Mouse (Mus musculus): ENCODE measurements at regions not wholly inside any gene's neighbourhood (a gene's known extent, or its start where the extent isn't known, plus 50 kb on each side); places are given as distances from the start of the nearest gene placed in this dataset.

- Histone ChIP-seq H3K36me3 (ENCODE audit: control insufficient read depth, insufficient read depth, low read length) (no peaks in the 10 kb centered on the region), H3K4me3 (ENCODE audit: insufficient read depth, low read depth, low read length) (no peak overlapping the region), H3K27me3 (replicated peaks; ENCODE audit: control insufficient read depth, insufficient read depth, low read length) (no peaks in the 10 kb centered on the region), H3K27ac (ENCODE audit: insufficient read depth, low read depth, low read length) (no peak overlapping the region), H3K4me1 (ENCODE audit: control insufficient read depth, insufficient read depth, low read length) (no peaks in the 10 kb centered on the region)
- TF ChIP-seq CTCF (conservative IDR thresholded peaks at IDR 0.05; ENCODE audit: insufficient read depth, insufficient read length, low read depth, low read length) (no peak), POLR2A (IDR thresholded peaks at IDR 0.05; ENCODE audit: low read depth, low read length) (no peak)
- WGBS: 43% methylated on average over 7 of the region's 7 CpGs
- DNase-seq: no peak
These were observed 88.6 kb upstream of the Mki67 start for GRCm38 (mm10) chr7:135804730-135805129.

GRCm38 (mm10) chr7:135806139-135806538, 90.0 kb upstream of the Mki67 start:
- Histone ChIP-seq H3K4me1 (ENCODE audit: control insufficient read depth, insufficient read depth, low read length) (no peaks in the 10 kb centered on the region), H3K27me3 (replicated peaks; ENCODE audit: control insufficient read depth, insufficient read depth, low read length) (no peaks in the 10 kb centered on the region), H3K4me3 (ENCODE audit: insufficient read depth, low read depth, low read length) (no peak overlapping the region), H3K27ac (ENCODE audit: insufficient read depth, low read depth, low read length) (no peak overlapping the region), H3K36me3 (ENCODE audit: control insufficient read depth, insufficient read depth, low read length) (no peaks in the 10 kb centered on the region)
- no peak for DNase-seq
- WGBS: 59% methylated on average over 8 of the region's 8 CpGs
- TF ChIP-seq POLR2A (IDR thresholded peaks at IDR 0.05; ENCODE audit: low read depth, low read length): no peak
- TF ChIP-seq CTCF (conservative IDR thresholded peaks at IDR 0.05; ENCODE audit: insufficient read depth, insufficient read length, low read depth, low read length): no peak

GRCm38 (mm10) chr7:135806673-135807072, 90.5 kb upstream of the Mki67 start:
- H3K4me3 ChIP-seq (ENCODE audit: insufficient read depth, low read depth, low read length): no peak overlapping the region
- TF ChIP-seq POLR2A (IDR thresholded peaks at IDR 0.05; ENCODE audit: low read depth, low read length) (no peak), CTCF (conservative IDR thresholded peaks at IDR 0.05; ENCODE audit: insufficient read depth, insufficient read length, low read depth, low read length) (no peak)
- 92% methylated on average over 7 of the region's 7 CpGs for whole genome bisulfite sequencing
- H3K36me3 ChIP-seq (ENCODE audit: control insufficient read depth, insufficient read depth, low read length): no peaks in the 10 kb centered on the region
- DNase-seq: no peak
- H3K4me1 ChIP-seq (ENCODE audit: control insufficient read depth, insufficient read depth, low read length): no peaks in the 10 kb centered on the region
- no peaks in the 10 kb centered on the region for H3K27me3 ChIP-seq (replicated peaks; ENCODE audit: control insufficient read depth, insufficient read depth, low read length)
- no peak overlapping the region for H3K27ac ChIP-seq (ENCODE audit: insufficient read depth, low read depth, low read length)

GRCm38 (mm10) chr7:135809167-135809566, 93.0 kb upstream of the Mki67 start:
- no peak for TF ChIP-seq POLR2A (IDR thresholded peaks at IDR 0.05; ENCODE audit: low read depth, low read length)
- TF ChIP-seq CTCF (conservative IDR thresholded peaks at IDR 0.05; ENCODE audit: insufficient read depth, insufficient read length, low read depth, low read length): no peak
- Histone ChIP-seq H3K4me1 (ENCODE audit: control insufficient read depth, insufficient read depth, low read length) (no peaks in the 10 kb centered on the region), H3K4me3 (ENCODE audit: insufficient read depth, low read depth, low read length) (no peak overlapping the region), H3K27me3 (replicated peaks; ENCODE audit: control insufficient read depth, insufficient read depth, low read length) (no peaks in the 10 kb centered on the region), H3K36me3 (ENCODE audit: control insufficient read depth, insufficient read depth, low read length) (no peaks in the 10 kb centered on the region), H3K27ac (ENCODE audit: insufficient read depth, low read depth, low read length) (no peak overlapping the region)
- DNase-seq: no peak
- WGBS: 67% methylated on average over 10 of the region's 10 CpGs

GRCm38 (mm10) chr7:135809751-135810379, 93.7 kb upstream of the Mki67 start:
- Histone ChIP-seq H3K4me3 (ENCODE audit: insufficient read depth, low read depth, low read length) (no peak overlapping the region), H3K27me3 (replicated peaks; ENCODE audit: control insufficient read depth, insufficient read depth, low read length) (no peaks in the 10 kb centered on the region), H3K36me3 (ENCODE audit: control insufficient read depth, insufficient read depth, low read length) (no peaks in the 10 kb centered on the region), H3K27ac (ENCODE audit: insufficient read depth, low read depth, low read length) (no peak overlapping the region), H3K4me1 (ENCODE audit: control insufficient read depth, insufficient read depth, low read length) (no peaks in the 10 kb centered on the region)
- TF ChIP-seq CTCF (conservative IDR thresholded peaks at IDR 0.05; ENCODE audit: insufficient read depth, insufficient read length, low read depth, low read length) (no peak), POLR2A (IDR thresholded peaks at IDR 0.05; ENCODE audit: low read depth, low read length) (no peak)
- 48% methylated on average over 12 of the region's 12 CpGs for WGBS
- DNase-seq: no peak

GRCm38 (mm10) chr7:135810971-135811370, 94.8 kb upstream of the Mki67 start:
- Histone ChIP-seq H3K4me3 (ENCODE audit: insufficient read depth, low read depth, low read length) (no peak overlapping the region), H3K4me1 (ENCODE audit: control insufficient read depth, insufficient read depth, low read length) (no peaks in the 10 kb centered on the region), H3K27me3 (replicated peaks; ENCODE audit: control insufficient read depth, insufficient read depth, low read length) (no peaks in the 10 kb centered on the region), H3K36me3 (ENCODE audit: control insufficient read depth, insufficient read depth, low read length) (no peaks in the 10 kb centered on the region), H3K27ac (ENCODE audit: insufficient read depth, low read depth, low read length) (no peak overlapping the region)
- 67% methylated on average over 9 of the region's 9 CpGs for WGBS
- TF ChIP-seq CTCF (conservative IDR thresholded peaks at IDR 0.05; ENCODE audit: insufficient read depth, insufficient read length, low read depth, low read length): no peak
- DNase-seq: no peak

GRCm38 (mm10) chr7:135813616-135814015, 97.5 kb upstream of the Mki67 start:
- no peaks in the 10 kb centered on the region for H3K4me1 ChIP-seq (ENCODE audit: control insufficient read depth, insufficient read depth, low read length)
- H3K4me3 ChIP-seq (ENCODE audit: insufficient read depth, low read depth, low read length): no peak overlapping the region
- H3K27me3 ChIP-seq (replicated peaks; ENCODE audit: control insufficient read depth, insufficient read depth, low read length): no peaks in the 10 kb centered on the region
- WGBS: 97% methylated on average over 3 of the region's 3 CpGs
- H3K27ac ChIP-seq (ENCODE audit: insufficient read depth, low read depth, low read length): no peak overlapping the region
- no peak for TF ChIP-seq POLR2A (IDR thresholded peaks at IDR 0.05; ENCODE audit: low read depth, low read length)
- TF ChIP-seq CTCF (conservative IDR thresholded peaks at IDR 0.05; ENCODE audit: insufficient read depth, insufficient read length, low read depth, low read length): no peak
- DNase-seq: no peak
- no peaks in the 10 kb centered on the region for H3K36me3 ChIP-seq (ENCODE audit: control insufficient read depth, insufficient read depth, low read length)
